Mouse (Mus musculus): ENCODE data around the gene Eif4enif1.
"Not testable (repeated sequence)": the region's sequence is repeated elsewhere in the genome, so short reads cannot be mapped to it uniquely, and the experiment has no call there.

- not testable (repeated sequence) for TF ChIP-seq CTCF (IDR thresholded peaks at IDR 0.05; ENCODE audit: control insufficient read depth, insufficient read depth, low read length); POLR2A (IDR thresholded peaks at IDR 0.05; ENCODE audit: borderline replicate concordance, control insufficient read depth, low read depth, low read length)
These were observed 34.6 kb upstream of the Eif4enif1 start for GRCm38 (mm10) chr11:3167571-3168001.
